Mouse (Mus musculus) embryonic facial prominence, embryonic 10.5 days (tissue): ENCODE data around the gene Ptms. TPM values are rescaled to one million over a fixed set of nuclear protein-coding genes. Genes with fewer than 3 reads are reported as not detected.

Source experiments
- DNase-seq: peaks from one replicate; pipeline ENCODE4 v3.0.0-alpha.2; 2017; ENCODE audit warnings: low spot score
- H3K27ac ChIP-seq: fragments of 300-500 bp; sonication (generic); replicated peaks from 2 replicates; pipeline ENCODE4 v1.5.1; 2016; ENCODE audit warnings: mild to moderate bottlenecking
- H3K27me3 ChIP-seq: fragments of 300-500 bp; sonication (generic); replicated peaks from 2 replicates; pipeline ENCODE4 v1.6.1; 2016; ENCODE audit warnings: low read depth, mild to moderate bottlenecking; ENCODE audit not compliant: poor library complexity, severe bottlenecking
- H3K36me3 ChIP-seq: fragments of 300-500 bp; sonication (generic); replicated peaks from 2 replicates; pipeline ENCODE4 v1.6.1; 2016; ENCODE audit warnings: mild to moderate bottlenecking, moderate library complexity
- H3K4me1 ChIP-seq: fragments of 300-500 bp; sonication (generic); 2 replicates; pipeline ENCODE4 v1.6.1; 2016
- H3K4me3 ChIP-seq: fragments of 300-500 bp; sonication (generic); 2 replicates; pipeline ENCODE4 v1.5.1; 2016; ENCODE audit warnings: mild to moderate bottlenecking, moderate library complexity
- H3K9me3 ChIP-seq: fragments of 300-500 bp; sonication (generic); 2 replicates; pipeline ENCODE4 v1.6.1; 2016; ENCODE audit warnings: mild to moderate bottlenecking
- WGBS: fragments of 180-500 bp; shearing (Covaris S2); methylation state at CpG from one replicate; pipeline ENCODE4 v1.1.7; 2016; 5-methylcytosine and 5-hydroxymethylcytosine counted together
- polyA plus RNA-seq: library from polyadenylated mRNA; unstranded; fragments of >200 nt; fragmentation: Nextera tagmentation; extraction: Ambion mirVana; gene quantifications from 2 replicates; pipeline ENCODE4 v1.2.1, GENCODE M21; 2016

The Ptms gene
- polyA plus RNA-seq, 1 experiment from 2014 or later, result 213 TPM

DNA sequence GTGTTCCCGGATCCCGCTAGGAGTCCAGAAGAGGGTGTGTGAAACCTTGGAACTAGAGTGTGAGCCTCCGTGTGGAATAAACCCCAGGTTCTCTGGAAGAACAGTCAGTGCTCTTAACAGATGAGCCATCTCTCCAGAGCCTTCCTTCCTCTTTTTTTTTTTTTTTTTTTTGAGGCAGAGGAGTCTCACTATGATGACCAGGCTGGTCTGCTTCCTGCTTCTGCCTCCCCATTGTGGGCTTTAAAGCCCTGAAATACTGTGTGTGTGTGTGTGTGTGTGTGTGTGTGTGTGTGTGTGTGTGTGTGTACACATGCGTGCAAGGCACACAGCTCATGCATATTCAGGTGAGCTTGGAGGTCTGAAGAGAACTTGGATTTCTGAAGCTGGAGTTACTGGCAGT, 1.6 kb upstream of the Ptms start:
- WGBS, result 74% methylated on average over 4 of the region's 4 CpGs
- Histone ChIP-seq H3K4me3 (no peak overlapping the region), H3K27ac (peak overlapping the region; percentile 100), H3K36me3 (no peaks in the 10 kb centered on the region), H3K27me3 (no peaks in the 10 kb centered on the region), H3K9me3 (no peaks in the 10 kb centered on the region), H3K4me1 (peaks cover 60% of the 10 kb centered on the region)
- no peak for DNase-seq

DNA sequence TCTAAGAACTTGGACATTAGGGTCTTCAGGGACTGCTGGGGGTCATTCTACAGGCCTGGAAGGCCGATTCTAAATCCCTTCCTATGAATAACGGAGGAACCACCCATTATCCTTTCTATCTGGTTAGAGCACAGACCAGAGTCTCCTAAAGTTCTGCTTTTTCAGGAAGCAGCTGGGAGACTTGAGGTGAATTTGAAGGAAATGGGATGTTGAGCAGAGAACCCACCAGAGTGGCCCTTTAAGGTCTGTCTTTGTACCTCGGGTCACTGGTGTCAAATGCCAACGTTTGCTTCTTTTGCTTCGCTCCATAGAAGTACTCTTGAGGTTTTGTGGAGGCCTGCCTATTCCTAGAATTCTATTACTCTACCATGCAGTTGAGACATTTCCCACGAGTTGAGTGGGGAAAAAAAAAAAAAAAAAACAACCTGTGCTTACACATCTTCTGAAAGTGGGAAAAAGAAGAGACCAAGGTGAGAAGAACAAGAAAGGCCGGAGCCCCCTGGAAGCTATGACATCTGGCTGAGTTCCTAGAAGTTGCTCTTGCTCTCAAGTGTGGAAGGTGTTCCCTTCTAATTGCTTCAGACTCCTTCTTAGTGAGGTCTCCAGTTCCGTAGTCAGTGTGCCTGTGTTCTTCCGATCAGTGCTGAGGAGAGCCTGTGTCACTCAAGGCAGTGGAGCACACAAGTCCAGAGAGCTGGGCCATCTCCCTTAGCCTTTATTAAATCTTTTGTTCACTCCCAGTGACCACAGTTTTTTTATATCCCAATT, 599 bp upstream of the Ptms start:
- no peak for DNase-seq
- Histone ChIP-seq H3K9me3 (no peaks in the 10 kb centered on the region), H3K4me1 (peaks cover 63% of the 10 kb centered on the region), H3K36me3 (peaks cover 4% of the 10 kb centered on the region; the same call in 1 of the 2 replicates), H3K4me3 (peak overlapping the region; percentile 92), H3K27ac (peak overlapping the region; percentile 100), H3K27me3 (no peaks in the 10 kb centered on the region)
- 21% methylated on average over 9 of the region's 9 CpGs for WGBS

DNA sequence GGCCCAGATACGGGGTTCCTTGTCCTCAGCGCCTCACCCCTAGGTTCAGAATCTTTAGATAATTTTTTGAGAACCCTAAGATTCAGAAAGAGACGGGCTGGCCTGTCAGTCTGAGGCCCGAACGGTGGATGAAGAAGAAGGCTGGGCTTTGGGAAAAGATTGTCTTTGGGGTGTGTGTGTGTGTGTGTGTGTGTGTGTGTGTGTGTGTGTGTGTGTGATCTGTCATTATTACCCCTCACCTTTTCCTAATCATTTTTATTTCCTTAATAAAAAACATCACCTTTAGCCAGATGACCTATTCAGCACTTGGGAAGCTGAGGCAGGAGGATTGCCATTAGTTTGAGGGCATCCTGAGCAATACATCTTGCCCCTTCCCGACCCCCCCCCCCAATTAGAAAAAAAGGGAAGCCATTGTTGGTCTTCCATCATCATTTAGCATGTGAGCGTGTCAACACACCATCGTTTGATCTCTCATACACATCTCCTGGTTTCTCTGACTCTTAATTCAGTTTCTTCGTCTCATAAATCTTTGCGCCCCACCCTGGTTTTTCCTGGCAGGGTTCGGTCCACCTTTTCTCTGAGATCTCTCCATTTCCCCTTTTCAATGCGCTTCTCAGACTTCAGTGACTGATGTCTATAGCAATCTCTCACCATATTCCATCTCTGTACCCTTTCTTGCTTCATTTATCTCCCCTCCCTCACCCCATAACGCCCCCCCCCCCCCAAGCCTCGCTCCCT, 844 bp downstream of the Ptms start:
- no peak for DNase-seq
- Histone ChIP-seq H3K4me1 (peaks cover 73% of the 10 kb centered on the region), H3K27ac (peak overlapping the region; percentile 100), H3K27me3 (no peaks in the 10 kb centered on the region), H3K4me3 (peak overlapping the region; percentile 92), H3K9me3 (no peaks in the 10 kb centered on the region), H3K36me3 (peaks cover 19% of the 10 kb centered on the region)
- WGBS, result 25% methylated on average over 14 of the region's 14 CpGs

DNA sequence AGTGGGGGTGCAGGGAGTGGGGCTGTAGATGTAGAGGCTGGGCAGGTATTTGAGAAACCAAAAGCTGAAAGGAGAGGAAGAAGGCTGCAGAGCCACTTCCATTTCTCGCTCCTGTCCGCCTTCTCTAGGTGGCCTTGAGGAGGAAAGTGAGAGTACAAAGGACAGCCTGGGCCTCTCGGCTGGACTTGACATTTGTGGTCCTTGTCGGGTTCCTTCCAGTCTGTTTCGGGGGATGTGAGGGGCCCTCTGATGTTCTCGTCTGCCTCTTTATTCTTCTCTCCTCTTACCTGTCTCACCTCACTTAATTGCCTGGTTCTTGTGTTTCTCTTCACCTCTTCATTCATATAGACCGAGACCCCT, 1.6 kb downstream of the Ptms start:
- peak overlapping the region; percentile 92 for H3K4me3 ChIP-seq
- no peak for DNase-seq
- whole genome bisulfite sequencing, result 11% methylated on average over 7 of the region's 7 CpGs
- peaks cover 26% of the 10 kb centered on the region for H3K36me3 ChIP-seq
- H3K27ac ChIP-seq, result peak overlapping the region; percentile 100
- no peaks in the 10 kb centered on the region for H3K27me3 ChIP-seq
- H3K9me3 ChIP-seq, result no peaks in the 10 kb centered on the region
- H3K4me1 ChIP-seq, result peaks cover 80% of the 10 kb centered on the region

DNA sequence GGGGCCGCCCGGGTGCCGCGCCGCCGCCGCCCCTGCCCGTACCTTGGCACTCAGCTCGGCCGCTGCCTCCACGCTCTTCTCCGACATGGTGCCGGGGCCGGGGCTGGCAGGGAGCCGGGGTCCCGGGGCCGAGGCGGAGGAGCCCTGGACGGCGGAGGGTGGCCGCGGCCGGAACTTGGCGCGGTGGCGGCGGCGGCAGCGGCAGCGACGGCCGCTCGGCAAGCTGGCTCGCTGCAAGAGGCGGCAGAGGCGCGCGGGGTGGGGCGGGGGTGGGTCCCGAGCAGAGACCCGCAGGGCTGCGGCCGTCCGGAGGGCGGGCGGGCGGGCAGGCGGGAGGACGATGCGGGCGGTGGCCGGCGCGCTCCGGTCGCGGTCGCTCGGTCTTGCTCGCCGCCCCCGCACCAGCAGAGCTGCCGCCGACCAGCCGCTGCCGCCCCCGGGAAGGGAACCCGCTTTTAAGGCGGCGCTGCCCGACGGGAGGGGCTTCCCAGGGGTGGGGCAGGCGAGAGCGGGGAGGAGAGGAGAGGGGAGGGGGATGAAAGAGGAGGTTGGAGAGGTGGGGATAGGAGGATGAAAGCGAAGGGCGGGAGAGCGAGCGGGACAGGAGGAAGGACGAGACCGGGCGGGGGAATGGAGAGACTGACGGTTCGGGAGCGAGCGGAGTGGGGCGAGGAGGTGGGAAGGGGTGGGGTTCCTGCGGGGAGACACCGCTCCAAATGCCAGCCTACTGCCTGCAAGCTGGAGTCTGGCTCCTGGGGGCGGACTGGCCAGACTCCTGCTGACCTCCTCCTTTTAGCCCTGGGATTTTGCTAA, 2.2 kb downstream of the Ptms start:
- H3K9me3 ChIP-seq, result no peaks in the 10 kb centered on the region
- H3K36me3 ChIP-seq, result peaks cover 32% of the 10 kb centered on the region
- under 1% methylated on average over 88 of the region's 89 CpGs for WGBS
- H3K27me3 ChIP-seq, result no peaks in the 10 kb centered on the region
- peak overlapping the region; percentile 100 for H3K27ac ChIP-seq
- H3K4me1 ChIP-seq, result peaks cover 76% of the 10 kb centered on the region
- peak overlapping the region; percentile 92 for H3K4me3 ChIP-seq
- peak; percentile 96 for DNase-seq

DNA sequence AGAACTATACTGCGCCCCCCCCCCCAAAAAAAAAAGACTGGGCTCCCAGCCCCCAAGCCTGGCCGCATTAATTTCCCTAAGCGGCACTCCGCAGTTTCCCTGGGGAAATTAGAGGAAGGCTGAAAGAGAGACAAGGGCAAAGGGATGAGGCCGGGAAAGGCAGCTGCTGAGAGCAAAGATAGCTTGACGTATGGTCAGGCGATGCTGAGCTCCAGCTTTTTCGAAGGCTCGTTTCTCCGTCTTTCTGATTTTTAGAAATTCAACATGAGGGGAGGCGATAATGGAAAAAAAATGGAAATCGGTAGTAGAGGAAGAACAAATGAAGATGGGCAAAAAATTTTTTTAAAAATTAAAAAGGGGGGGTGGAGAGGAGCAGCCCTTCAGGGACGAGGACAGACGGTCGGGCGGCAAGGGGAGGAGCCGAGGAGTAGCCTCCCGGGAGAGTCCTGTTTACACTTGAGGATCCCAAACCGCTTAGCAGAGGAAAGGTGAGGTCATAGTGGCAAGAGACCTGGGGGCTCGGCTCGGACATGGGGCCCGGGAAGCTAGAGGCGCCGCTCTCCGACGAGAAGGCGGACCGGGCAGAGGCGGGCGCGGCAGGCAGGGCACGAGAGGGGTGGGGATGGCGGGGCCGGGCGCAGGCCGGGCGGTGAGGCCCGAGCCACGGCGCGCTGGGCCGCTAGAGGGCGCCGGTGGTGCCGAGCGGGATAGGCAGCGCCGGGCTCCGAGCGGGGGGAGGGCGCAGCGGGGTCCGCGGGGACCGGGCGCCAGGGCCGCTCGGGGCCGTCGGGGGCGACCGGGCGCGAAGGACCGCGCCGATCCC, 3.0 kb downstream of the Ptms start:
- under 1% methylated on average over 67 of the region's 67 CpGs for WGBS
- H3K27me3 ChIP-seq, result peaks cover 6% of the 10 kb centered on the region
- peaks cover 78% of the 10 kb centered on the region for H3K4me1 ChIP-seq

DNA sequence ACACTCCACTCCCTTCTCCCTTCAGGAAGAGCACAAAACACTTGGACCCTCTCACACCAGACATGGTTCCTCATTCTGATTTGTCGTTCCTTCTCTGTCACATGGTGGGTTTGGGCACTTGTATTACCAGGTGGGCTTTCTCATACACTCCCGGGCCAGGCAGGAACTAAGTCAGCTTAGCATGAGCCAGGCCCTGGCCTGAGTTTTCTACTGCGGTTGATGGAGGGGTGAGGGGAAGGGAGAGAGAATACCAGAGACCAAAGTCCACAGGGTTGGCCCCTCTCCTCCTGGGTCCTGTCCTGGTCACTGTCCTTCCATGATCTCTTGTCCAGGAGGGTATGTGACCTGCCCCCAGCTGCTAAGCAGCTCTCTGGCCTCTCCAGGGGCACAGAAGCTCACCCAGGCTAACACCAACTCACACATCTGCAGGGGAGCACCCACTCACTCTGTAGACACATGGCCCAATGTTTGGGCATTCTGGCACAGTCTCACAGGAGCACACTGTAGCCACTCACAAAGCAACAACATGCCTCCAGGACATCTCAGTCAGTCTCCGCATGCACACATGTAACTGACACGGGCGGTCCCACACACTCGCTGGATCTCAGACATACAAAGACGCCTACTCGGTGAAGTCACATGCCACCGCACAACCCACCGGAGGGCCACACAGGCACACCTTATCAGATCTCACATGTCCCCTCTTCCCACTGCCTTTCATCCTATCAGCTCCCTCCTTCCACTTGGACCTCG, 3.8 kb downstream of the Ptms start:
- 5% methylated on average over 12 of the region's 12 CpGs for WGBS
- Histone ChIP-seq H3K27me3 (peaks cover 14% of the 10 kb centered on the region), H3K27ac (peak overlapping the region; percentile 100), H3K36me3 (peaks cover 36% of the 10 kb centered on the region), H3K4me3 (peak overlapping the region; percentile 92), H3K4me1 (peaks cover 78% of the 10 kb centered on the region), H3K9me3 (no peaks in the 10 kb centered on the region)
- DNase-seq, result peak; percentile 40

More for the DNA sequence above, 3.0 kb downstream of the Ptms start:
- Histone ChIP-seq H3K36me3 (peaks cover 36% of the 10 kb centered on the region), H3K9me3 (no peaks in the 10 kb centered on the region), H3K4me3 (peak overlapping the region; percentile 92), H3K27ac (peak overlapping the region; percentile 100)
- peak; percentile 92 for DNase-seq

DNA sequence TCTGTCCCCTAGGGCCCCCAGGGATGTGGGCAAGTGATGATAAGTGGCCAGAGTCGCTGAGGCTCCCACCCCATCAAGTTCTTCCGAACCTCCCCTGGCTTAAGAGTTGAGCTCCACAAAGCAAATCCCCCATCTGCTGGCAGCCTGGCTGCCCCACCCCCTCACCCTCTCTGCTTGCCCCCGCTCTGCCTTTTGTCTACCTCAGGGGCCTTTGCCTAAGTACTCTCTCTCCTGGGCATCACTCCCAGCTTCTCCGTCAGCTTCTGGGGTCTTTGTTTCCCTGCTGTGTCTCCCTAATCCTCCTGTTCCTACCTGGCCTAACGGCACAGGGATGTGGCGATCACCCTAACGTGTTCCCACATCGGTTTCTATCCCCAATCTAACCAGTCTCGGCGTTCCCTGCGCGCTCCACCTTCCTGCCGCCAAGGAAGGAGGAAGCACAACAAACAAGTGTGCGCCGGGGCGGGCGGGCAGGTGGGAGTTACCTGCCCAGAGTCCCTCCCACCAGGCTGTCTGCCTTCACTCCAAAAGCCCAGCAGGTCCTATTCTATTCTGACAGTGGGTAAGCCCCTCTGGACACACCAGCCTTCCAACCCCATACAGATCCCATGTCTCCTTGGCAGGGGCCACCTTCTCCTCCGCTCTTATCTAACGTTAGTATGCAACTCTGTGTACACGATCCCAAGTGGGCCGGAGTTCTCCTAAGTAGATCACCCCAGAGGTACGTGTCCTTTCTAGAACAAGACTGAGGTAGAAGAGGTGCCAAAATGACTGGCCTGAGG, 4.6 kb downstream of the Ptms start:
- Histone ChIP-seq H3K4me1 (peaks cover 78% of the 10 kb centered on the region), H3K4me3 (peak overlapping the region; percentile 92), H3K27ac (peak overlapping the region; percentile 100), H3K36me3 (peaks cover 36% of the 10 kb centered on the region), H3K27me3 (peaks cover 22% of the 10 kb centered on the region), H3K9me3 (no peaks in the 10 kb centered on the region)
- DNase-seq, result peak; percentile 56
- 15% methylated on average over 22 of the region's 22 CpGs for WGBS

DNA sequence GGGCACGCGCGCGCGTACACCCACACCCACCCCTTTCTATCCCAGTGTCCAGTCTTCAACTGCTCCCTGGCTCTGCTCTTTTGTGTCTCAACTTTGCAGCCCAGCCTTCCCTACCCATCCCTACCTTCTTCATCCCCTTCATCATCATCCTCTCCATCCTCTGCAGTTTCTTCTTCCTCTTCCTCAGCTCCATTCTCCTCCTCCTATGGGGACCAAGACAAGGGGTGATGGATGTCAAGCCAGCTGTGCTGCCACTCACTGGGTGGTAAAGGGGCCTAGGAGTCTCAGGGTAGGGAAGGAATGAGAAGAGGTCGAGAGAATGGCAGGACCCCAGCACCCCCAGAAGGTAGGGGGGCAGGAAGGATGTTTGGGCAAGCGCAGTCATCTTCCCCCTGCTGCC, 5.4 kb downstream of the Ptms start:
- peak overlapping the region; percentile 92 for H3K4me3 ChIP-seq
- DNase-seq, result no peak
- peaks cover 30% of the 10 kb centered on the region for H3K27me3 ChIP-seq
- peaks cover 36% of the 10 kb centered on the region for H3K36me3 ChIP-seq
- H3K4me1 ChIP-seq, result peaks cover 78% of the 10 kb centered on the region
- H3K27ac ChIP-seq, result peak overlapping the region; percentile 100
- no peaks in the 10 kb centered on the region for H3K9me3 ChIP-seq
- 82% methylated on average over 7 of the region's 7 CpGs for WGBS

DNA sequence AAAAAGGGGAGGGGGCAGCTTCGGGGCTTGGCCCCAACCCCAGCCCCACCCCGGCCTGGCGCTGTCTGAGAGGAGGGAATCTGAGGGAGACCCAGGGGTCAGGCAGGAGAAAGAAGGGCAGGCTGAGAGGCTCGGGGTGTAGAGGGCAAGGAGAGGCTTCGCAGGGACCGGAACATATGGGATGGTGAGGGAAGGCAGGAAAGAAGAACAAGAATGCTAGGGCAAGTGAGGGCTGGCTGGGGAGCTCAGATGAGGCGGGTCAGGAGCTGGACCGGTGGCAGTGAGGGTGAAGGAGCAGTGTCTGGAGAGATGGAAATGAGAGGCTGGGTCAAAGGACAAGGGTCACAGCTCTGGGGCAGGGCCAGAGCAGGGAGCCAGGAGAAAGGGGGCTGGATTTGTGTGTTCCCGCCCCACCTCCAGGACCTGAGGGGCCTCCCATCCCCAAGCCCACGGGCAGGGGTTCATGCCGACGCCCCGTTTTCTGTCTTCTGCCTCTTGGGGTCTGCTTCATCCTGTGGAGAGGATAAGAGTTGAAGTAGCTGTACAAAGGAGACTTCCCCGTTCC, 6.1 kb downstream of the Ptms start:
- Histone ChIP-seq H3K4me1 (peaks cover 71% of the 10 kb centered on the region), H3K27ac (peak overlapping the region; percentile 41), H3K27me3 (peaks cover 37% of the 10 kb centered on the region), H3K36me3 (peaks cover 36% of the 10 kb centered on the region), H3K4me3 (peak overlapping the region; percentile 25; the same call in 1 of the 2 replicates), H3K9me3 (no peaks in the 10 kb centered on the region)
- no peak for DNase-seq
- WGBS, result 58% methylated on average over 14 of the region's 14 CpGs
